Mouse (Mus musculus): ENCODE measurements around the gene Asb3. TPM values are rescaled to one million over a fixed set of nuclear protein-coding genes. Genes with fewer than 3 reads are reported as not detected.

Gene Asb3
- polyA plus RNA-seq, 1 experiment from 2014 or later: 21.0 TPM

- H3K9ac ChIP-seq (ENCODE audit: low read length): no peak overlapping the region
- ATAC-seq (ENCODE audit: insufficient number of reproducible peaks, insufficient read depth, low FRiP score, low read depth): no peak
- H3K27me3 ChIP-seq (ENCODE audit: control insufficient read depth, insufficient read depth, low read length): no peaks in the 10 kb centered on the region
- no peak overlapping the region for H3K4me3 ChIP-seq (ENCODE audit: control insufficient read depth in 1 of 2, insufficient read depth in 1 of 2, low read depth in 1 of 2, low read length in 2 of 2)
- peaks cover 16% of the 10 kb centered on the region; the same call in 1 of the 2 replicates for H3K36me3 ChIP-seq (ENCODE audit: control insufficient read depth, insufficient read depth, low read length)
- no peak overlapping the region for H3K4me2 ChIP-seq (ENCODE audit: low read length)
- no peaks in the 10 kb centered on the region for H3K4me1 ChIP-seq (ENCODE audit: control insufficient read depth in 2 of 2, insufficient read depth in 2 of 2, low read length in 2 of 2)
- no peaks in the 10 kb centered on the region for H3K9me3 ChIP-seq (ENCODE audit: control insufficient read depth, low read length)
- no peak overlapping the region for H3K27ac ChIP-seq (replicated peaks in 1 of 2; ENCODE audit: control insufficient read depth in 1 of 2, insufficient read depth in 1 of 2, low read depth in 2 of 2, low read length in 2 of 2)
- 75% methylated on average over 1 of the region's 1 CpGs for WGBS
These were observed 35.4 kb downstream of the Asb3 start for GRCm38 (mm10) chr11:30920641-30921040.

GRCm38 (mm10) chr11:30923283-30923682 lies 38.1 kb downstream of the Asb3 start:
- ATAC-seq (ENCODE audit: insufficient number of reproducible peaks, insufficient read depth, low FRiP score, low read depth): no peak
- 89% methylated on average over 3 of the region's 3 CpGs for WGBS

DNA sequence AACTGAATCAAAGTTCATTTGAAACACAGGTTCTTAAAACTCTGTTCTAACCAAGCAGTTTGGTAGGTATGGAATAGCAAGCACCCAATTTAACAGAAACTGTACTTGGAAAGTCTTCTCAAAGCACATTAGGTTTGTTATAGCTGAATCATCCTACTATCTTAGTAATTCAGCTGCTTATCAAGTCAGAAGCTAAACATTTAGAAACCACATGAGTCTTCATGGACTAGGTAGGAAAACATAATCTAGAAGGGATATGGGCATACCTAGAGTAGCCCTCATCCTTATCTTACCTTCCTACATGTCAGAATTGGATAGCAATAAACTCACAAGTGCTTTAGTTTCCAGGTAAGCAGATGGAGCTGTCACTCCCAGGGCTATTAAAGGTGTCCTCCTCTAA lies 42.9 kb downstream of the Asb3 start:
- Histone ChIP-seq H3K4me3 (ENCODE audit: control insufficient read depth in 1 of 2, insufficient read depth in 1 of 2, low read depth in 1 of 2, low read length in 2 of 2) (no peak overlapping the region), H3K9ac (ENCODE audit: low read length) (no peak overlapping the region), H3K4me1 (ENCODE audit: control insufficient read depth in 2 of 2, insufficient read depth in 2 of 2, low read length in 2 of 2) (no peaks in the 10 kb centered on the region), H3K27ac (replicated peaks in 1 of 2; ENCODE audit: control insufficient read depth in 1 of 2, insufficient read depth in 1 of 2, low read depth in 2 of 2, low read length in 2 of 2) (no peak overlapping the region), H3K4me2 (ENCODE audit: low read length) (no peak overlapping the region), H3K36me3 (ENCODE audit: control insufficient read depth, insufficient read depth, low read length) (peaks cover 70% of the 10 kb centered on the region), H3K27me3 (ENCODE audit: control insufficient read depth, insufficient read depth, low read length) (no peaks in the 10 kb centered on the region), H3K9me3 (ENCODE audit: control insufficient read depth, low read length) (no peaks in the 10 kb centered on the region)
- no peak for ATAC-seq (ENCODE audit: insufficient number of reproducible peaks, insufficient read depth, low FRiP score, low read depth)

More at GRCm38 (mm10) chr11:30923283-30923682, 38.1 kb downstream of the Asb3 start:
- Histone ChIP-seq H3K4me3 (ENCODE audit: control insufficient read depth in 1 of 2, insufficient read depth in 1 of 2, low read depth in 1 of 2, low read length in 2 of 2) (no peak overlapping the region), H3K27me3 (ENCODE audit: control insufficient read depth, insufficient read depth, low read length) (no peaks in the 10 kb centered on the region), H3K9ac (ENCODE audit: low read length) (no peak overlapping the region), H3K4me2 (ENCODE audit: low read length) (no peak overlapping the region), H3K9me3 (ENCODE audit: control insufficient read depth, low read length) (no peaks in the 10 kb centered on the region), H3K27ac (replicated peaks in 1 of 2; ENCODE audit: control insufficient read depth in 1 of 2, insufficient read depth in 1 of 2, low read depth in 2 of 2, low read length in 2 of 2) (no peak overlapping the region), H3K4me1 (ENCODE audit: control insufficient read depth in 2 of 2, insufficient read depth in 2 of 2, low read length in 2 of 2) (no peaks in the 10 kb centered on the region), H3K36me3 (ENCODE audit: control insufficient read depth, insufficient read depth, low read length) (peaks cover 35% of the 10 kb centered on the region)

GRCm38 (mm10) chr11:30928498-30928897 lies 43.3 kb downstream of the Asb3 start:
- WGBS: 91% methylated on average over 1 of the region's 1 CpGs
- Histone ChIP-seq H3K9me3 (ENCODE audit: control insufficient read depth, low read length) (no peaks in the 10 kb centered on the region), H3K4me3 (ENCODE audit: control insufficient read depth in 1 of 2, insufficient read depth in 1 of 2, low read depth in 1 of 2, low read length in 2 of 2) (no peak overlapping the region), H3K4me1 (ENCODE audit: control insufficient read depth in 2 of 2, insufficient read depth in 2 of 2, low read length in 2 of 2) (no peaks in the 10 kb centered on the region), H3K9ac (ENCODE audit: low read length) (no peak overlapping the region), H3K36me3 (ENCODE audit: control insufficient read depth, insufficient read depth, low read length) (peaks cover 67% of the 10 kb centered on the region), H3K27ac (replicated peaks in 1 of 2; ENCODE audit: control insufficient read depth in 1 of 2, insufficient read depth in 1 of 2, low read depth in 2 of 2, low read length in 2 of 2) (no peak overlapping the region), H3K27me3 (ENCODE audit: control insufficient read depth, insufficient read depth, low read length) (no peaks in the 10 kb centered on the region), H3K4me2 (ENCODE audit: low read length) (no peak overlapping the region)
- ATAC-seq (ENCODE audit: insufficient number of reproducible peaks, insufficient read depth, low FRiP score, low read depth): no peak

DNA sequence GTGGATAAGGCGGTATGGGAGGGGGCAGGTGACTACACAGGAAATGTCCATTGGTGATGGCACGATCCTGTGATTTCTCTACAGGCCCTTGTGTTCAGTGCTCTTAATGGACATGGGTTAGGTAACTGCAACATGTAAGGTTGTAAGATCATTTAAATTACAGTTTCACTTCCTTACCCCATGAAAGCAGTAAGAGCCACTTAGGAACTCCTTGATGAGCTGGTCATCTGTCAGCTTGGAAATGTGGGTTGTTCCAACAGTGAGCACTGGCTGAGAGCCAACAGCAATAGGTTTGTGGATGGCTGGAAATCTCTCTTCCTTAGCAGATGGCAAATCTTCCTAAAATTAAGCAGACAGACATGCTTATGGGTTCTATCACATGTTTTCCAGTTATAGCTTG lies 58.3 kb downstream of the Asb3 start:
- Histone ChIP-seq H3K36me3 (ENCODE audit: control insufficient read depth, insufficient read depth, low read length) (peaks cover 85% of the 10 kb centered on the region), H3K4me2 (ENCODE audit: low read length) (no peak overlapping the region), H3K27me3 (ENCODE audit: control insufficient read depth, insufficient read depth, low read length) (no peaks in the 10 kb centered on the region), H3K4me1 (ENCODE audit: control insufficient read depth in 2 of 2, insufficient read depth in 2 of 2, low read length in 2 of 2) (no peaks in the 10 kb centered on the region), H3K9me3 (ENCODE audit: control insufficient read depth, low read length) (no peaks in the 10 kb centered on the region), H3K27ac (replicated peaks in 1 of 2; ENCODE audit: control insufficient read depth in 1 of 2, insufficient read depth in 1 of 2, low read depth in 2 of 2, low read length in 2 of 2) (no peak overlapping the region), H3K9ac (ENCODE audit: low read length) (no peak overlapping the region), H3K4me3 (ENCODE audit: control insufficient read depth in 1 of 2, insufficient read depth in 1 of 2, low read depth in 1 of 2, low read length in 2 of 2) (no peak overlapping the region)
- ATAC-seq (ENCODE audit: insufficient number of reproducible peaks, insufficient read depth, low FRiP score, low read depth): no peak
- WGBS: 99% methylated on average over 2 of the region's 2 CpGs

DNA sequence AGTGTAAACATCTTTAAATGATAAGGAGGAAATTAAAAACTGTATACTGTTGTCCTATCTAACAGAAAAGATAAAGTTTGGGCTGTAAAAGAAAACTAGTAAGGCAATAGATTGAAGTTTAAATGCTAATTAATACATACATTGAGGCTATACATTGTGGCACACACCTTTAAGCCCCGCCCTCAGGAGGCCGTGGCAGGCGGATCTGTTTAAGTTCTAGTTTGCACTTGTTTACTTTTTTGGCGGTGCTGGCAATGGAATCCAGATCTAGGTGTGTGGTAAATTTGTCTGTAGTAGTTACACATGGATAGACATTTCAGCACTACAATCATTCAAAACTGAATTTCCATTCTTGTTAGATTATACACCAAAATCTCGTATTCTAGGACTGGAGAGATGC lies 67.6 kb downstream of the Asb3 start:
- H3K27ac ChIP-seq (replicated peaks in 1 of 2; ENCODE audit: control insufficient read depth in 1 of 2, insufficient read depth in 1 of 2, low read depth in 2 of 2, low read length in 2 of 2): no peak overlapping the region
- H3K4me2 ChIP-seq (ENCODE audit: low read length): peak overlapping the region; percentile 80
- no peak for ATAC-seq (ENCODE audit: insufficient number of reproducible peaks, insufficient read depth, low FRiP score, low read depth)
- peaks cover 0 to 16% of the 10 kb centered on the region in 2 experiments; a peak in 2 of 4 replicates for H3K4me1 ChIP-seq (ENCODE audit: control insufficient read depth in 2 of 2, insufficient read depth in 2 of 2, low read length in 2 of 2)
- no peaks in the 10 kb centered on the region for H3K27me3 ChIP-seq (ENCODE audit: control insufficient read depth, insufficient read depth, low read length)
- peak overlapping the region in 1 of 2 experiments; percentile 92; a peak in 2 of 4 replicates for H3K4me3 ChIP-seq (ENCODE audit: control insufficient read depth in 1 of 2, insufficient read depth in 1 of 2, low read depth in 1 of 2, low read length in 2 of 2)
- WGBS: 65% methylated on average over 5 of the region's 5 CpGs
- peaks cover 42% of the 10 kb centered on the region for H3K36me3 ChIP-seq (ENCODE audit: control insufficient read depth, insufficient read depth, low read length)
- H3K9ac ChIP-seq (ENCODE audit: low read length): peak overlapping the region; percentile 89
- H3K9me3 ChIP-seq (ENCODE audit: control insufficient read depth, low read length): no peaks in the 10 kb centered on the region

DNA sequence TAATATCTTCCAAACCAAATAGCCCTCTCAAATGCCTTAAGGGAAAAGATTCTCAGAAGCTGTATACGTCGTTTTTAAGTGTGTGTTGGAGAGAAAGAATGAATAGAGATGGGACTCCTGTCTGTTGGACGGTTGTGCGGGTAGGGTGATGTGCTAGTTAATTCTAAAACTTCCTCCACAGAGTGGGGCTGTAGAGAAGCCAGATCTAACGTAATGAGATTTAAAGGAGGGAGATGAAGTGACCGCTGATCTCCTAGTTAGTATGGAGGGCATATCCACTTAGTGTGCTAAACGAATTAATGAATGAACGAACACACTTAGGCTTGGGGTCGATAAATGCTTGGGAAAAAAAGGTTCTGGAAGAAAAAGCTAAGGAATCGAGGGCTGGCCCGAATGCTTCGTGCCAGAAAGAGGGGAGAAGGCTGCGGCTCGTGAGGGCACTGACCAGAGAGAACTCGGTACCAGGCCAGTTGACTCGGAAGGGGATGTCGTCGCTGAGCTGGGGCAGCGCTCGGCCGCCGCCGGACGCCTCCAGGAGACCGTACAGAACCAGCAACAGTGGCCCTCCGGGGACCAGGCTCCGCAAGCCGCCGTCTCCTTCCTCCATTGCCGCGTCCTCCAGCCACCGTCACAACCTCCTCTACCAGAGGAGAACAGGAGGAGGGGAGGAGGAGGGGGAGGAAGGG lies 68.4 kb downstream of the Asb3 start:
- under 1% methylated on average over 24 of the region's 32 CpGs for WGBS
- Histone ChIP-seq H3K4me1 (ENCODE audit: control insufficient read depth in 2 of 2, insufficient read depth in 2 of 2, low read length in 2 of 2) (peaks cover 0 to 16% of the 10 kb centered on the region in 2 experiments; a peak in 2 of 4 replicates), H3K9me3 (ENCODE audit: control insufficient read depth, low read length) (no peaks in the 10 kb centered on the region), H3K4me2 (ENCODE audit: low read length) (peak overlapping the region; percentile 80), H3K27me3 (ENCODE audit: control insufficient read depth, insufficient read depth, low read length) (no peaks in the 10 kb centered on the region), H3K4me3 (ENCODE audit: control insufficient read depth in 1 of 2, insufficient read depth in 1 of 2, low read depth in 1 of 2, low read length in 2 of 2) (peak overlapping the region; percentile 89 to 92), H3K36me3 (ENCODE audit: control insufficient read depth, insufficient read depth, low read length) (peaks cover 37% of the 10 kb centered on the region), H3K9ac (ENCODE audit: low read length) (peak overlapping the region; percentile 89), H3K27ac (replicated peaks in 1 of 2; ENCODE audit: control insufficient read depth in 1 of 2, insufficient read depth in 1 of 2, low read depth in 2 of 2, low read length in 2 of 2) (peak overlapping the region; percentile 61 to 86)
- peak; percentile 76 for ATAC-seq (ENCODE audit: insufficient number of reproducible peaks, insufficient read depth, low FRiP score, low read depth)

DNA sequence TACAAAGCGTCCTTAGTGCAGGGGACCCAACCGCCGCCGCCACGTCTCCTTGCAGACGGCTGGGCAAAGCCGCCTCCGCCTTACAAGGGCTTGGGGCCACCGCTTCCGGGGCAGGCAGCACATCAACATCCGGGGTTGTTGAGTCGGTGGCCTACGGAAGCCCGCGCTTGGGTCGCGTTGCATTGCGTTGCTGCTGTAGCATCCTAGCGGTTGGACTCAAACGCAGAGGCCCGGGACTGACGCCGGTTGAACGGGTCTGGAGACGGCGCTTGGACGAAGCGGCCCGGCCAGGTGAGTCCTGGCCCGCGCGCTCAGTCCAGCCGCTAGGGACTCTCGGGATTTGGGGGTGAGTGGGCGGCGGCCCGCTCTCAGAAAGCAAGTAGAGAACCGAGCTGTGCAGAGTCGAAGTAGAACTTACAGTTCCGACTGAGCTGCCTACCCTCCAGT lies 69.1 kb downstream of the Asb3 start, which contains the start of gene Erlec1:
Gene Erlec1, minus strand, starts transcription at position 57 of the 447 bp plus-strand sequence.
- Histone ChIP-seq H3K9ac (ENCODE audit: low read length) (peak within 1 kb of the TSS; percentile 90), H3K9me3 (ENCODE audit: control insufficient read depth, low read length) (no peaks in the 10 kb centered on the region), H3K4me1 (ENCODE audit: control insufficient read depth in 2 of 2, insufficient read depth in 2 of 2, low read length in 2 of 2) (peaks cover 0 to 16% of the 10 kb centered on the region in 2 experiments; a peak in 2 of 4 replicates), H3K4me3 (ENCODE audit: control insufficient read depth in 1 of 2, insufficient read depth in 1 of 2, low read depth in 1 of 2, low read length in 2 of 2) (peak within 1 kb of the TSS; percentile 89 to 92), H3K4me2 (ENCODE audit: low read length) (peak within 1 kb of the TSS; percentile 85), H3K27me3 (ENCODE audit: control insufficient read depth, insufficient read depth, low read length) (no peaks in the 10 kb centered on the region), H3K27ac (replicated peaks in 1 of 2; ENCODE audit: control insufficient read depth in 1 of 2, insufficient read depth in 1 of 2, low read depth in 2 of 2, low read length in 2 of 2) (peak within 1 kb of the TSS; percentile 61 to 86), H3K36me3 (ENCODE audit: control insufficient read depth, insufficient read depth, low read length) (peaks cover 30% of the 10 kb centered on the region)
- peak; percentile 97 for ATAC-seq (ENCODE audit: insufficient number of reproducible peaks, insufficient read depth, low FRiP score, low read depth)
- under 1% methylated on average over 40 of the region's 40 CpGs for WGBS

Measured in heart, embryonic 14.5 days (tissue).